Mouse (Mus musculus): ENCODE measurements around the gene Taf4. TPM values are rescaled to one million over a fixed set of nuclear protein-coding genes. Genes with fewer than 3 reads are reported as not detected.

Gene Taf4
- polyA plus RNA-seq, 1 experiment, result 6.3 TPM

- peaks cover 42% of the 10 kb centered on the region for H3K79me2 ChIP-seq (ENCODE audit: control insufficient read depth, insufficient read depth)
- no peak overlapping the region for H3K4me2 ChIP-seq (ENCODE audit: low read depth)
- H3K27me3 ChIP-seq (ENCODE audit: control insufficient read depth, insufficient read depth, insufficient read length), result no peaks in the 10 kb centered on the region
- peak overlapping the region; percentile 36 for H3K4me3 ChIP-seq
- TF ChIP-seq USF1 (IDR thresholded peaks at IDR 0.05; ENCODE audit: low read depth) (no peak), TCF12 (IDR thresholded peaks at IDR 0.05; ENCODE audit: insufficient read depth, poor library complexity, severe bottlenecking) (no peak), E2F4 (IDR thresholded peaks at IDR 0.05; ENCODE audit: insufficient read depth) (no peak), POLR2AphosphoS2 (IDR thresholded peaks at IDR 0.05; ENCODE audit: insufficient read length, low read depth) (no peak), MYOD1 (IDR thresholded peaks at IDR 0.05; ENCODE audit: control insufficient read depth in 1 of 3, insufficient read length in 2 of 3, low read depth in 2 of 3) (peak in 1 of 3 experiments; percentile 69), TCF3 (IDR thresholded peaks at IDR 0.05; ENCODE audit: insufficient read length, low read depth) (no peak), MAX (IDR thresholded peaks at IDR 0.05; ENCODE audit: low read depth) (no peak), CEBPB (IDR thresholded peaks at IDR 0.05; ENCODE audit: insufficient read depth, poor library complexity, severe bottlenecking) (no peak), POLR2A (IDR thresholded peaks at IDR 0.05; ENCODE audit: insufficient read length, low read depth) (no peak), MYOG (IDR thresholded peaks at IDR 0.05; ENCODE audit: control insufficient read depth in 1 of 3, insufficient read depth in 1 of 3, insufficient read length in 2 of 3, low read depth in 2 of 3) (peak in 1 of 3 experiments; percentile 46), REST (IDR thresholded peaks at IDR 0.05; ENCODE audit: insufficient read depth, insufficient read length) (no peak)
- no peaks in the 10 kb centered on the region for H3K36me3 ChIP-seq (ENCODE audit: control insufficient read depth, insufficient read depth)
- peak overlapping the region; percentile 71 for H3ac ChIP-seq (ENCODE audit: control insufficient read depth, insufficient read length)
Measured at GRCm38 (mm10) chr2:179975851-179976250, 595 bp downstream of the Taf4 start.

DNA sequence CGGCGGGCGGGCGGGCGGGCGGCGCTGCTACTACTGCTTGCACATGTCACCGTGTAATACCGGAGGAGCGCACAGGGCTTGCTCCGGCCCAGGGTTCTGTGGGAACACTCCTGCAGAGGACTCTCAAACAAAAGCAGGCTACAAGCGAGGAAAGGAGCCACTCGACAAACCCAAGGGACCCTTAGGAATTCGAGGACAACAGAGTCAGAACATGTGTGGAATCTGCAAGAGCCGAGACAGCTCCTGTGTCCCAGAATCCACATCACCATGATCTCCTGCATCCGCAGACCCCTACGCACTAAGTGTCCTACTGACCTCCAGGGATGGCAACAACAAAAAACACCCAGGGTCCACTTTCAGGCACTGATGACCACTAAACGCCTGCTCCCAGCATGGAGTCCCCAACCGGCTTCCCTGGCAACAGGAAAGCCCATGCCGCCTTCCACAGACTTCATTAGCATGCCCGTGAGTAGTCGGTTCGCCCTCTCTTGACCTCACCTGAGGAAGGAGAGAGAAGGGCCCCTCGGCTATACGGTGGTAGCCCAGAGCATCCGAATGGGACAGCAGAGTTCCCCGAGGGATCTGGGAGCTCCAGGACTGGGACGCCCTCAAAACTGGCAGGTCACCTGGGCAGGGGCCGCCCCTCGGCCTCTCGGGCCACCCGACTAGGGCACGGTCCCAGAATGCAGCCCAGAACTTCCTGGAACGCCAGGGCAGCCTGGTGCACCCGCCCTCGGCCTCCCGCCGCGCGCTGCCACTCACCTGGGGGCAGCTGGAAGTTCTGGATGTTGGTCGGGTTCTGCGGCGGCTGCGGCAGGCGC is 1.6 kb downstream of the Taf4 start:
- H3K27me3 ChIP-seq (ENCODE audit: control insufficient read depth, insufficient read depth, insufficient read length), result no peaks in the 10 kb centered on the region
- TF ChIP-seq REST (IDR thresholded peaks at IDR 0.05; ENCODE audit: insufficient read depth, insufficient read length) (no peak), MYOD1 (IDR thresholded peaks at IDR 0.05; ENCODE audit: control insufficient read depth in 1 of 3, insufficient read length in 2 of 3, low read depth in 2 of 3) (no peak), CEBPB (IDR thresholded peaks at IDR 0.05; ENCODE audit: insufficient read depth, poor library complexity, severe bottlenecking) (no peak), MAX (IDR thresholded peaks at IDR 0.05; ENCODE audit: low read depth) (no peak), MYOG (IDR thresholded peaks at IDR 0.05; ENCODE audit: control insufficient read depth in 1 of 3, insufficient read depth in 1 of 3, insufficient read length in 2 of 3, low read depth in 2 of 3) (no peak), USF1 (IDR thresholded peaks at IDR 0.05; ENCODE audit: low read depth) (no peak), POLR2A (IDR thresholded peaks at IDR 0.05; ENCODE audit: insufficient read length, low read depth) (no peak), SRF (IDR thresholded peaks at IDR 0.05; ENCODE audit: control insufficient read depth, insufficient read length, low read depth) (no peak), TCF3 (IDR thresholded peaks at IDR 0.05; ENCODE audit: insufficient read length, low read depth) (no peak), TCF12 (IDR thresholded peaks at IDR 0.05; ENCODE audit: insufficient read depth, poor library complexity, severe bottlenecking) (no peak), E2F4 (IDR thresholded peaks at IDR 0.05; ENCODE audit: insufficient read depth) (no peak), POLR2AphosphoS2 (IDR thresholded peaks at IDR 0.05; ENCODE audit: insufficient read length, low read depth) (no peak)
- H3K36me3 ChIP-seq (ENCODE audit: control insufficient read depth, insufficient read depth), result no peaks in the 10 kb centered on the region
- peak overlapping the region; percentile 71 for H3ac ChIP-seq (ENCODE audit: control insufficient read depth, insufficient read length)
- H3K4me3 ChIP-seq, result peak overlapping the region; percentile 19
- H3K79me2 ChIP-seq (ENCODE audit: control insufficient read depth, insufficient read depth), result peaks cover 51% of the 10 kb centered on the region
- H3K4me2 ChIP-seq (ENCODE audit: low read depth), result peak overlapping the region; percentile 68

DNA sequence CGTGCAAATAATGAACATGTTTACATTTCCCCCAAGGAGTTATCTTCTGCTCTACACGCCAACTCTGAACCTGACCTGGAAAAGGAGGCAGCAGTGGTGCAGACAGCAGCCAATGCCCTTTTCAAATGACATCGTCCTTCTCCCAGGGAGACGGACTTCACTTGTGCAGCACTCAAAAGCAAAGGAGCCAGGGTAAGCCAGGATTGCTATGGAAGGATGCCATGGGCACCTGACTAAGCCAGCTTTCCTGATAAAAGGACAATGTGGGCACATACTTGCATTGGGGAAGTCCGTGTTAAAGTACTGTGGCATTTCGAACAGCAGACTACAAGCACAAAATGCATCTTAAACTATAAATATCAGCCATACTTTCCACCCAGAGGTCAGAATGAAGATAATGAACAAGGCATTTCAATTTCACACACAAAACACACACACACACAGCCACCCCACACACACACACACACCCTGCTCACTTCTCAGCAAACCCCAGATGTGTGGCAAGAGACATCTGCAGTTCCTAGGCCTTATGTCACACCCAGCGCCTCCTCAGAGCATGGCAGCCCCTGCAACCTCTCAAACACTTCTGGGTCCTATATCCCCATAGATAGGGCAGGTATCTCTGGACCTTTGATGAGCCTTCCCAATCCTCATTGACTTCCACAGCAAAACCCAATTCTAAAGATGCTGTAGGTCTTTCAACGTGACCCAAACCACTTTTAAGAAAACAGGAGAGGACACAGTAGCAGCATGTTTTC is 2.4 kb downstream of the Taf4 start:
- no peak overlapping the region for H3ac ChIP-seq (ENCODE audit: control insufficient read depth, insufficient read length)
- TF ChIP-seq POLR2AphosphoS2 (IDR thresholded peaks at IDR 0.05; ENCODE audit: insufficient read length, low read depth) (no peak), CEBPB (IDR thresholded peaks at IDR 0.05; ENCODE audit: insufficient read depth, poor library complexity, severe bottlenecking) (no peak), POLR2A (IDR thresholded peaks at IDR 0.05; ENCODE audit: insufficient read length, low read depth) (no peak), TCF12 (IDR thresholded peaks at IDR 0.05; ENCODE audit: insufficient read depth, poor library complexity, severe bottlenecking) (no peak), USF1 (IDR thresholded peaks at IDR 0.05; ENCODE audit: low read depth) (no peak), TCF3 (IDR thresholded peaks at IDR 0.05; ENCODE audit: insufficient read length, low read depth) (no peak), REST (IDR thresholded peaks at IDR 0.05; ENCODE audit: insufficient read depth, insufficient read length) (no peak), MYOG (IDR thresholded peaks at IDR 0.05; ENCODE audit: control insufficient read depth in 1 of 3, insufficient read depth in 1 of 3, insufficient read length in 2 of 3, low read depth in 2 of 3) (no peak), E2F4 (IDR thresholded peaks at IDR 0.05; ENCODE audit: insufficient read depth) (no peak), SRF (IDR thresholded peaks at IDR 0.05; ENCODE audit: control insufficient read depth, insufficient read length, low read depth) (no peak), MYOD1 (IDR thresholded peaks at IDR 0.05; ENCODE audit: control insufficient read depth in 1 of 3, insufficient read length in 2 of 3, low read depth in 2 of 3) (no peak), MAX (IDR thresholded peaks at IDR 0.05; ENCODE audit: low read depth) (no peak)
- H3K4me3 ChIP-seq, result peak overlapping the region; percentile 19
- no peaks in the 10 kb centered on the region for H3K36me3 ChIP-seq (ENCODE audit: control insufficient read depth, insufficient read depth)
- no peaks in the 10 kb centered on the region for H3K27me3 ChIP-seq (ENCODE audit: control insufficient read depth, insufficient read depth, insufficient read length)
- H3K79me2 ChIP-seq (ENCODE audit: control insufficient read depth, insufficient read depth), result peaks cover 60% of the 10 kb centered on the region
- peak overlapping the region; percentile 35 for H3K4me2 ChIP-seq (ENCODE audit: low read depth)

- H3K79me2 ChIP-seq (ENCODE audit: control insufficient read depth, insufficient read depth), result peaks cover 76% of the 10 kb centered on the region
- no peaks in the 10 kb centered on the region for H3K36me3 ChIP-seq (ENCODE audit: control insufficient read depth, insufficient read depth)
- no peak overlapping the region for H3K4me3 ChIP-seq
- no peak for TF ChIP-seq CEBPB (IDR thresholded peaks at IDR 0.05; ENCODE audit: insufficient read depth, poor library complexity, severe bottlenecking)
- no peak for TF ChIP-seq SRF (IDR thresholded peaks at IDR 0.05; ENCODE audit: control insufficient read depth, insufficient read length, low read depth)
- TF ChIP-seq TCF12 (IDR thresholded peaks at IDR 0.05; ENCODE audit: insufficient read depth, poor library complexity, severe bottlenecking), result no peak
- no peak for TF ChIP-seq E2F4 (IDR thresholded peaks at IDR 0.05; ENCODE audit: insufficient read depth)
- no peak for TF ChIP-seq MAX (IDR thresholded peaks at IDR 0.05; ENCODE audit: low read depth)
- TF ChIP-seq USF1 (IDR thresholded peaks at IDR 0.05; ENCODE audit: low read depth), result no peak
- TF ChIP-seq MYOD1 (IDR thresholded peaks at IDR 0.05; ENCODE audit: control insufficient read depth in 1 of 3, insufficient read length in 2 of 3, low read depth in 2 of 3), result no peak
- no peak for TF ChIP-seq REST (IDR thresholded peaks at IDR 0.05; ENCODE audit: insufficient read depth, insufficient read length)
- no peak for TF ChIP-seq MYOG (IDR thresholded peaks at IDR 0.05; ENCODE audit: control insufficient read depth in 1 of 3, insufficient read depth in 1 of 3, insufficient read length in 2 of 3, low read depth in 2 of 3)
- TF ChIP-seq TCF3 (IDR thresholded peaks at IDR 0.05; ENCODE audit: insufficient read length, low read depth), result no peak
- TF ChIP-seq POLR2A (IDR thresholded peaks at IDR 0.05; ENCODE audit: insufficient read length, low read depth), result no peak
- no peak for TF ChIP-seq POLR2AphosphoS2 (IDR thresholded peaks at IDR 0.05; ENCODE audit: insufficient read length, low read depth)
- no peaks in the 10 kb centered on the region for H3K27me3 ChIP-seq (ENCODE audit: control insufficient read depth, insufficient read depth, insufficient read length)
- no peak overlapping the region for H3K4me2 ChIP-seq (ENCODE audit: low read depth)
- H3ac ChIP-seq (ENCODE audit: control insufficient read depth, insufficient read length), result no peak overlapping the region
Measured at GRCm38 (mm10) chr2:179972406-179972805, 4.0 kb downstream of the Taf4 start.
